Mouse (Mus musculus) stomach, embryonic 14.5 days (tissue): ENCODE results near the gene Cx3cr1. TPM values are rescaled to one million over a fixed set of nuclear protein-coding genes. Genes with fewer than 3 reads are reported as not detected.

ENCODE experiments used
- ATAC-seq: fragments of 200-750 bp; cut with Nextera tagmentation; 2 replicates; pipeline ENCODE4 v1.8.0; 2017; ENCODE audit warnings: low read depth, moderate TSS enrichment; ENCODE audit not compliant: insufficient number of reproducible peaks, insufficient read depth, low FRiP score
- H3K27ac ChIP-seq: fragments of 300-500 bp; sonication (generic); 2 replicates; pipeline ENCODE4 v1.5.1; 2014; ENCODE audit warnings: mild to moderate bottlenecking, low read length, moderate library complexity, mixed read lengths
- H3K27me3 ChIP-seq: fragments of 300-500 bp; sonication (generic); 2 replicates; pipeline ENCODE4 v1.6.1; 2014; ENCODE audit warnings: low read length, control low read depth, mixed read lengths; ENCODE audit not compliant: control insufficient read depth, insufficient read depth
- H3K36me3 ChIP-seq: fragments of 300-500 bp; sonication (generic); 2 replicates; pipeline ENCODE4 v1.6.1; 2014; ENCODE audit warnings: mild to moderate bottlenecking, control low read depth, low read length, moderate library complexity, mixed read lengths; ENCODE audit not compliant: control insufficient read depth, insufficient read depth
- H3K4me1 ChIP-seq: fragments of 300-500 bp; sonication (generic); 2 replicates; pipeline ENCODE4 v1.6.1; 2014; ENCODE audit warnings: low read length, control low read depth, mixed read lengths; ENCODE audit not compliant: control insufficient read depth, insufficient read depth
- H3K4me2 ChIP-seq: fragments of 300-500 bp; sonication (generic); replicated peaks from 2 replicates; pipeline ENCODE4 v1.6.1; 2014; ENCODE audit warnings: low read depth, low read length, control low read depth
- H3K4me3 ChIP-seq: fragments of 300-500 bp; sonication (generic); 2 replicates; pipeline ENCODE4 v1.5.1; 2014; ENCODE audit warnings: low read depth, low read length, control low read depth
- H3K9ac ChIP-seq: fragments of 300-500 bp; sonication (generic); replicated peaks from 2 replicates; pipeline ENCODE4 v1.6.1; 2014; ENCODE audit warnings: low read depth, mild to moderate bottlenecking, control low read depth, low read length, moderate library complexity, mixed read lengths
- H3K9me3 ChIP-seq: fragments of 300-500 bp; sonication (generic); 2 replicates; pipeline ENCODE4 v1.6.1; 2016; ENCODE audit warnings: low read depth, low read length, control low read depth; ENCODE audit not compliant: control insufficient read depth
- WGBS: fragments of 180-500 bp; shearing (Covaris S2); extraction: QIAGEN DNeasy Blood & Tissue Kit; methylation state at CpG from one replicate; pipeline ENCODE4 v1.1.7; 2014; 5-methylcytosine and 5-hydroxymethylcytosine counted together
- polyA plus RNA-seq: library from polyadenylated mRNA; unstranded; fragments of >200 nt; fragmentation: Nextera tagmentation; extraction: Ambion mirVana; gene quantifications from 2 replicates; pipeline ENCODE4 v1.2.1, GENCODE M21; 2014

The Cx3cr1 gene
- polyA plus RNA-seq, 1 experiment from 2014 or later, result 13.7 TPM

- Histone ChIP-seq H3K9ac (no peak overlapping the region), H3K27ac (0 out of 2 replicates have a peak overlapping the region, but pooled peaks have one; percentile 28)
Observed at GRCm38 (mm10) chr9:119977557-119978060, 92.1 kb downstream of the Cx3cr1 start.

GRCm38 (mm10) chr9:119976704-119977556 lies 92.7 kb downstream of the Cx3cr1 start:
- peak overlapping the region; percentile 15; the same call in 1 of the 2 replicates for H3K27ac ChIP-seq

More at GRCm38 (mm10) chr9:119977557-119978060, 92.1 kb downstream of the Cx3cr1 start:
- 43% methylated on average over 4 of the region's 5 CpGs for WGBS
- H3K4me3 ChIP-seq, result no peak overlapping the region
- H3K4me2 ChIP-seq, result no peak overlapping the region
- no peaks in the 10 kb centered on the region for H3K27me3 ChIP-seq
- no peak for ATAC-seq
- H3K36me3 ChIP-seq, result peaks cover 18% of the 10 kb centered on the region; the same call in 1 of the 2 replicates
- peaks cover 54% of the 10 kb centered on the region for H3K4me1 ChIP-seq
- no peaks in the 10 kb centered on the region for H3K9me3 ChIP-seq

GRCm38 (mm10) chr9:119975286-119975685 lies 94.4 kb downstream of the Cx3cr1 start:
- H3K4me2 ChIP-seq, result no peak overlapping the region
- WGBS, result 88% methylated on average over 4 of the region's 4 CpGs
- H3K4me3 ChIP-seq, result no peak overlapping the region
- H3K9ac ChIP-seq, result no peak overlapping the region
- no peak for ATAC-seq
- H3K27ac ChIP-seq, result no peak overlapping the region
- peaks cover 33% of the 10 kb centered on the region for H3K4me1 ChIP-seq
- peaks cover 27% of the 10 kb centered on the region; the same call in 1 of the 2 replicates for H3K36me3 ChIP-seq
- no peaks in the 10 kb centered on the region for H3K9me3 ChIP-seq
- no peaks in the 10 kb centered on the region for H3K27me3 ChIP-seq

More at GRCm38 (mm10) chr9:119976704-119977556, 92.7 kb downstream of the Cx3cr1 start:
- Histone ChIP-seq H3K9me3 (no peaks in the 10 kb centered on the region), H3K4me3 (no peak overlapping the region), H3K27me3 (no peaks in the 10 kb centered on the region), H3K4me1 (peaks cover 47% of the 10 kb centered on the region), H3K9ac (no peak overlapping the region), H3K36me3 (peaks cover 24% of the 10 kb centered on the region; the same call in 1 of the 2 replicates), H3K4me2 (no peak overlapping the region)
- ATAC-seq, result no peak
- WGBS, result 27% methylated on average over 17 of the region's 17 CpGs

GRCm38 (mm10) chr9:119974609-119975008 lies 95.1 kb downstream of the Cx3cr1 start:
- no peaks in the 10 kb centered on the region for H3K9me3 ChIP-seq
- no peak overlapping the region for H3K4me3 ChIP-seq
- no peak for ATAC-seq
- peaks cover 29% of the 10 kb centered on the region for H3K4me1 ChIP-seq
- H3K27ac ChIP-seq, result no peak overlapping the region
- no peak overlapping the region for H3K9ac ChIP-seq
- WGBS, result 80% methylated on average over 5 of the region's 5 CpGs
- peaks cover 27% of the 10 kb centered on the region; the same call in 1 of the 2 replicates for H3K36me3 ChIP-seq
- no peaks in the 10 kb centered on the region for H3K27me3 ChIP-seq
- H3K4me2 ChIP-seq, result no peak overlapping the region

GRCm38 (mm10) chr9:119973869-119974520 lies 95.7 kb downstream of the Cx3cr1 start:
- Histone ChIP-seq H3K4me2 (no peak overlapping the region), H3K27me3 (no peaks in the 10 kb centered on the region), H3K36me3 (peaks cover 27% of the 10 kb centered on the region; the same call in 1 of the 2 replicates), H3K4me3 (no peak overlapping the region), H3K27ac (no peak overlapping the region), H3K9me3 (no peaks in the 10 kb centered on the region), H3K9ac (no peak overlapping the region), H3K4me1 (peaks cover 27% of the 10 kb centered on the region)
- ATAC-seq, result no peak
- WGBS, result 94% methylated on average over 27 of the region's 27 CpGs

- Histone ChIP-seq H3K9me3 (no peaks in the 10 kb centered on the region), H3K36me3 (peaks cover 27% of the 10 kb centered on the region; the same call in 1 of the 2 replicates), H3K9ac (no peak overlapping the region), H3K4me2 (no peak overlapping the region), H3K27ac (no peak overlapping the region), H3K4me1 (peaks cover 21% of the 10 kb centered on the region), H3K4me3 (no peak overlapping the region), H3K27me3 (no peaks in the 10 kb centered on the region)
- ATAC-seq, result no peak
- WGBS, result 93% methylated on average over 23 of the region's 23 CpGs
Observed at GRCm38 (mm10) chr9:119973281-119973680, 96.4 kb downstream of the Cx3cr1 start.

GRCm38 (mm10) chr9:119972582-119972981 lies 97.1 kb downstream of the Cx3cr1 start:
- Histone ChIP-seq H3K4me1 (peaks cover 14% of the 10 kb centered on the region; the same call in 1 of the 2 replicates), H3K9me3 (no peaks in the 10 kb centered on the region), H3K9ac (no peak overlapping the region), H3K36me3 (peaks cover 27% of the 10 kb centered on the region; the same call in 1 of the 2 replicates), H3K4me3 (no peak overlapping the region), H3K27me3 (no peaks in the 10 kb centered on the region), H3K4me2 (no peak overlapping the region), H3K27ac (no peak overlapping the region)
- ATAC-seq, result no peak
- WGBS, result 88% methylated on average over 12 of the region's 12 CpGs

- H3K4me1 ChIP-seq, result peaks cover 9% of the 10 kb centered on the region; the same call in 1 of the 2 replicates
- WGBS, result 97% methylated on average over 10 of the region's 10 CpGs
- no peak for ATAC-seq
Observed at GRCm38 (mm10) chr9:119972166-119972565, 97.5 kb downstream of the Cx3cr1 start.

More at GRCm38 (mm10) chr9:119972166-119972565, 97.5 kb downstream of the Cx3cr1 start:
- no peak overlapping the region for H3K27ac ChIP-seq
- H3K4me3 ChIP-seq, result no peak overlapping the region
- no peak overlapping the region for H3K9ac ChIP-seq
- no peaks in the 10 kb centered on the region for H3K27me3 ChIP-seq
- no peaks in the 10 kb centered on the region for H3K9me3 ChIP-seq
- peaks cover 27% of the 10 kb centered on the region; the same call in 1 of the 2 replicates for H3K36me3 ChIP-seq
- H3K4me2 ChIP-seq, result no peak overlapping the region
